Mouse (Mus musculus): ENCODE results near the gene Fam178b. TPM values are rescaled to one million over a fixed set of nuclear protein-coding genes. Genes with fewer than 3 reads are reported as not detected.

Fam178b gene
- not detected for total RNA-seq (2021)
- long read RNA-seq, experiment 1: 0 reads
- long read RNA-seq, experiment 2: 0 reads

GRCm38 (mm10) chr1:36682620-36683355 lies at the start of gene Fam178b:
TSS of gene Fam178b (minus strand) at chr1:36683183.
- no peak for TF ChIP-seq CTCF (conservative IDR thresholded peaks at IDR 0.05)
- no peak within 1 kb of the TSS for H3K27ac ChIP-seq
- no peak within 1 kb of the TSS for H3K4me3 ChIP-seq
- DNase-seq (ENCODE audit: low spot score in 2 of 2): no peak

GRCm38 (mm10) chr1:36724057-36724431 lies 41.1 kb upstream of the Fam178b start:
- Histone ChIP-seq H3K4me3 (no peak overlapping the region), H3K27ac (no peak overlapping the region)
- no peak for DNase-seq (ENCODE audit: low spot score in 2 of 2)
- TF ChIP-seq CTCF (conservative IDR thresholded peaks at IDR 0.05): no peak

- no peak overlapping the region for H3K27ac ChIP-seq
- H3K4me3 ChIP-seq: no peak overlapping the region
- no peak for TF ChIP-seq CTCF (conservative IDR thresholded peaks at IDR 0.05)
- no peak for DNase-seq (ENCODE audit: low spot score in 2 of 2)
Measured at GRCm38 (mm10) chr1:36723146-36724056, 40.4 kb upstream of the Fam178b start.

GRCm38 (mm10) chr1:36718786-36719185 lies 35.8 kb upstream of the Fam178b start:
- Histone ChIP-seq H3K4me3 (no peak overlapping the region), H3K27ac (no peak overlapping the region)
- TF ChIP-seq CTCF (conservative IDR thresholded peaks at IDR 0.05): no peak
- DNase-seq (ENCODE audit: low spot score in 2 of 2): no peak

GRCm38 (mm10) chr1:36714311-36714710 lies 31.3 kb upstream of the Fam178b start, which contains the start of gene Actr1b:
TSS of gene Actr1b (minus strand) at chr1:36714422.
- H3K27ac ChIP-seq: no peak within 1 kb of the TSS
- no peak within 1 kb of the TSS for H3K4me3 ChIP-seq
- DNase-seq (ENCODE audit: low spot score in 2 of 2): no peak
- no peak for TF ChIP-seq CTCF (conservative IDR thresholded peaks at IDR 0.05)

GRCm38 (mm10) chr1:36711104-36711503 lies 28.1 kb upstream of the Fam178b start:
- no peak overlapping the region for H3K27ac ChIP-seq
- no peak overlapping the region for H3K4me3 ChIP-seq
- no peak for TF ChIP-seq CTCF (conservative IDR thresholded peaks at IDR 0.05)
- DNase-seq (ENCODE audit: low spot score in 2 of 2): no peak

- Histone ChIP-seq H3K27ac (peak within 1 kb of the TSS; percentile 94), H3K4me3 (peak within 1 kb of the TSS; percentile 77)
- DNase-seq (ENCODE audit: low spot score in 2 of 2): peak; percentile 97 to 99
- TF ChIP-seq CTCF (conservative IDR thresholded peaks at IDR 0.05): no peak
Measured at GRCm38 (mm10) chr1:36709854-36710280, 26.9 kb upstream of the Fam178b start, which contains the start of gene 4933424G06Rik. TSS of gene 4933424G06Rik (plus strand) at chr1:36710149.

GRCm38 (mm10) chr1:36709055-36709853 lies 26.3 kb upstream of the Fam178b start:
- peak in 1 of 2 experiments; percentile 18 for DNase-seq (ENCODE audit: low spot score in 2 of 2)
- peak; percentile 70 for TF ChIP-seq CTCF (conservative IDR thresholded peaks at IDR 0.05)

GRCm38 (mm10) chr1:36708626-36709025 lies 25.6 kb upstream of the Fam178b start:
- Histone ChIP-seq H3K4me3 (peak overlapping the region; percentile 77), H3K27ac (peak overlapping the region; percentile 94; the same call in 1 of the 2 replicates)
- TF ChIP-seq CTCF (conservative IDR thresholded peaks at IDR 0.05): no peak
- DNase-seq (ENCODE audit: low spot score in 2 of 2): no peak

More at GRCm38 (mm10) chr1:36709055-36709853, 26.3 kb upstream of the Fam178b start:
- H3K4me3 ChIP-seq: peak overlapping the region; percentile 77
- H3K27ac ChIP-seq: peak overlapping the region; percentile 94

GRCm38 (mm10) chr1:36707797-36708196 lies 24.8 kb upstream of the Fam178b start:
- H3K4me3 ChIP-seq: no peak overlapping the region

GRCm38 (mm10) chr1:36707166-36707565 lies 24.2 kb upstream of the Fam178b start:
- H3K4me3 ChIP-seq: no peak overlapping the region
- H3K27ac ChIP-seq: no peak overlapping the region
- DNase-seq (ENCODE audit: low spot score in 2 of 2): no peak
- TF ChIP-seq CTCF (conservative IDR thresholded peaks at IDR 0.05): no peak

More at GRCm38 (mm10) chr1:36707797-36708196, 24.8 kb upstream of the Fam178b start:
- no peak for DNase-seq (ENCODE audit: low spot score in 2 of 2)
- TF ChIP-seq CTCF (conservative IDR thresholded peaks at IDR 0.05): no peak
- no peak overlapping the region for H3K27ac ChIP-seq

- no peak overlapping the region for H3K4me3 ChIP-seq
- no peak for TF ChIP-seq CTCF (conservative IDR thresholded peaks at IDR 0.05)
- H3K27ac ChIP-seq: no peak overlapping the region
Measured at GRCm38 (mm10) chr1:36697030-36697429, 14.0 kb upstream of the Fam178b start.

More at GRCm38 (mm10) chr1:36697030-36697429, 14.0 kb upstream of the Fam178b start:
- no peak for DNase-seq (ENCODE audit: low spot score in 2 of 2)

Measured in layer of hippocampus, adult 2 months (tissue).